Comparison of ENCODE assay signal across 8 mouse cellular contexts in genomic region chr2:84735346-84735920, GRCm38 (mm10). TPM values are rescaled to one million over a fixed set of nuclear protein-coding genes. Genes with fewer than 3 reads are reported as not detected.
DNase-seq lines count a peak whose midpoint lies in the region; ATAC-seq and TF ChIP-seq lines count a peak whose summit lies in the region.

No protein-coding gene starts in this region.

- H3K9ac ChIP-seq in embryonic facial prominence, embryonic 11.5 days (replicated peaks; ENCODE audit: low read length) = no peak overlapping the region
- H3K9ac ChIP-seq in intestine, embryonic 15.5 days = 0 out of 2 replicates have a peak overlapping the region, but pooled peaks have one; percentile 14
- H3K9ac ChIP-seq in midbrain, embryonic 16.5 days (ENCODE audit: low read depth, low read length) = peak overlapping the region; percentile 81

- 8% methylated on average over 7 of the region's 7 CpGs for WGBS in cerebellum, adult 2 months
- WGBS in embryonic facial prominence, embryonic 11.5 days = 22% methylated on average over 7 of the region's 7 CpGs
- 9% methylated on average over 7 of the region's 7 CpGs for WGBS in intestine, embryonic 15.5 days
- 12% methylated on average over 7 of the region's 7 CpGs for WGBS in midbrain, embryonic 16.5 days

- H3K36me3 ChIP-seq in embryonic facial prominence, embryonic 11.5 days (replicated peaks; ENCODE audit: control insufficient read depth, insufficient read depth, low read depth, low read length) = no peaks in the 10 kb centered on the region
- no peaks in the 10 kb centered on the region for H3K36me3 ChIP-seq in intestine, embryonic 15.5 days
- no peaks in the 10 kb centered on the region for H3K36me3 ChIP-seq in midbrain, embryonic 16.5 days (ENCODE audit: control insufficient read depth, insufficient read depth, low read length)

- H3K4me1 ChIP-seq in cerebellum, adult 2 months (ENCODE audit: control insufficient read depth, insufficient read depth, low read length) = peaks cover 20% of the 10 kb centered on the region; the same call in 1 of the 2 replicates
- no peaks in the 10 kb centered on the region; the same call in none of the 2 replicates for H3K4me1 ChIP-seq in embryonic facial prominence, embryonic 11.5 days (ENCODE audit: control insufficient read depth, insufficient read depth, low read length)
- peaks cover 64% of the 10 kb centered on the region for H3K4me1 ChIP-seq in intestine, embryonic 15.5 days (replicated peaks)
- H3K4me1 ChIP-seq in midbrain, embryonic 16.5 days (ENCODE audit: control insufficient read depth, insufficient read depth, low read length) = peaks cover 55% of the 10 kb centered on the region

- H3K4me3 ChIP-seq in cerebellum, adult 2 months (replicated peaks; ENCODE audit: insufficient read depth, low read depth, low read length) = peak overlapping the region; percentile 96
- H3K4me3 ChIP-seq in embryonic facial prominence, embryonic 11.5 days (ENCODE audit: low read depth, low read length) = peak overlapping the region; percentile 46; the same call in 1 of the 2 replicates
- peak overlapping the region; percentile 32; the same call in 1 of the 2 replicates for H3K4me3 ChIP-seq in intestine, embryonic 15.5 days (replicated peaks)
- H3K4me3 ChIP-seq in midbrain, embryonic 16.5 days (ENCODE audit: low read depth, low read length) = peak overlapping the region; percentile 49

- H3K4me2 ChIP-seq in embryonic facial prominence, embryonic 11.5 days (ENCODE audit: low read depth, low read length) = peak overlapping the region; percentile 76
- peak overlapping the region; percentile 65 for H3K4me2 ChIP-seq in intestine, embryonic 15.5 days (replicated peaks)
- peak overlapping the region; percentile 66 for H3K4me2 ChIP-seq in midbrain, embryonic 16.5 days (ENCODE audit: low read length)

- H3K27ac ChIP-seq in cerebellum, adult 2 months (ENCODE audit: insufficient read depth, low read length) = no peak overlapping the region
- H3K27ac ChIP-seq in embryonic facial prominence, embryonic 11.5 days (replicated peaks; ENCODE audit: low read depth, low read length) = no peak overlapping the region
- no peak overlapping the region for H3K27ac ChIP-seq in intestine, embryonic 15.5 days
- peak overlapping the region; percentile 79 for H3K27ac ChIP-seq in midbrain, embryonic 16.5 days (ENCODE audit: low read length)

- no peak for TF ChIP-seq POLR2A in cerebellum, adult 2 months (IDR thresholded peaks at IDR 0.05; ENCODE audit: borderline replicate concordance, insufficient read depth, low read length)

- H3K27me3 ChIP-seq in cerebellum, adult 2 months (ENCODE audit: control insufficient read depth, insufficient read depth, low read length) = no peaks in the 10 kb centered on the region
- H3K27me3 ChIP-seq in embryonic facial prominence, embryonic 11.5 days (ENCODE audit: control insufficient read depth, insufficient read depth, low read length) = no peaks in the 10 kb centered on the region
- 0 out of 2 replicates have a peak, but pooled peaks cover 9% of the 10 kb centered on the region for H3K27me3 ChIP-seq in intestine, embryonic 15.5 days (replicated peaks)
- H3K27me3 ChIP-seq in midbrain, embryonic 16.5 days (ENCODE audit: control insufficient read depth, insufficient read depth, low read depth, low read length) = no peaks in the 10 kb centered on the region

- ATAC-seq in embryonic facial prominence, embryonic 11.5 days (replicated peaks; ENCODE audit: insufficient number of reproducible peaks, low FRiP score, low TSS enrichment, low read depth) = no peak
- peak; percentile 20; the same call in 1 of the 2 replicates for ATAC-seq in intestine, embryonic 15.5 days
- ATAC-seq in midbrain, embryonic 16.5 days = no peak

- TF ChIP-seq CTCF in cerebellum, adult 2 months (IDR thresholded peaks at IDR 0.05; ENCODE audit: borderline replicate concordance, insufficient read depth, low read depth, low read length) = no peak

- no peaks in the 10 kb centered on the region for H3K9me3 ChIP-seq in embryonic facial prominence, embryonic 11.5 days (replicated peaks; ENCODE audit: control insufficient read depth, low read length)
- H3K9me3 ChIP-seq in intestine, embryonic 15.5 days = no peaks in the 10 kb centered on the region
- H3K9me3 ChIP-seq in midbrain, embryonic 16.5 days (replicated peaks; ENCODE audit: control insufficient read depth, low read length, poor library complexity, severe bottlenecking) = no peaks in the 10 kb centered on the region

- DNase-seq in cerebellum, adult 2 months = peak in 1 of 2 experiments; percentile 37
- no peak for DNase-seq in cerebellum, adult 8-10 months
- peak; percentile 28 for DNase-seq in embryonic facial prominence, embryonic 11.5 days (ENCODE audit: low spot score)
- no peak for DNase-seq in ovary, postnatal 10 days (ENCODE audit: low spot score)
- DNase-seq in layer of hippocampus, adult 8-10 months (ENCODE audit: low spot score in 2 of 2) = no peak
- no peak for DNase-seq in cerebellum, adult 11 months

RNA-seq across cellular contexts. Expression of gene Ypel4, which starts 1.6 kb away (rescaled TPM):
- polyA plus RNA-seq in cerebellum, adult 2 months (2012; rRNA removed) = 164 and 171 TPM in 2 replicates
- 6.2 and 6.6 TPM in 2 replicates for polyA plus RNA-seq in embryonic facial prominence, embryonic 11.5 days (2014; fragmentation: Nextera tagmentation; extraction: Ambion mirVana)
- polyA plus RNA-seq in intestine, embryonic 15.5 days (2015; fragmentation: Nextera tagmentation; extraction: Ambion mirVana) = 5.1 and 6.0 TPM in 2 replicates
- 27.7 and 28.1 TPM in 2 replicates for polyA plus RNA-seq in midbrain, embryonic 16.5 days (2015; fragmentation: Nextera tagmentation; extraction: Ambion mirVana)
- 100 to 1,000 TPM in 1 of 4 experiments, 10 to 100 TPM in 3; 68.7 to 105 (median 85.1) TPM for total RNA-seq in layer of hippocampus, adult 8-10 months (2022)

RNA-seq across cellular contexts. Expression of gene Gm19426, which starts 8.0 kb away (rescaled TPM):
- 3.0 and 3.4 TPM in 2 replicates for polyA plus RNA-seq in cerebellum, adult 2 months (2012; rRNA removed)
- 5.9 and 6.4 TPM in 2 replicates for polyA plus RNA-seq in embryonic facial prominence, embryonic 11.5 days (2014; fragmentation: Nextera tagmentation; extraction: Ambion mirVana)
- polyA plus RNA-seq in intestine, embryonic 15.5 days (2015; fragmentation: Nextera tagmentation; extraction: Ambion mirVana) = 5.5 and 6.1 TPM in 2 replicates
- polyA plus RNA-seq in midbrain, embryonic 16.5 days (2015; fragmentation: Nextera tagmentation; extraction: Ambion mirVana) = 4.3 and 4.8 TPM in 2 replicates
- 1 to 10 TPM; 1.9 to 4.2 (median 2.5) TPM for total RNA-seq in layer of hippocampus, adult 8-10 months (2022)

RNA-seq across cellular contexts. Expression of gene Clp1, which starts 8.3 kb away (rescaled TPM):
- polyA plus RNA-seq in cerebellum, adult 2 months (2012; rRNA removed) = 12.0 and 12.7 TPM in 2 replicates
- 58.5 and 61.1 TPM in 2 replicates for polyA plus RNA-seq in embryonic facial prominence, embryonic 11.5 days (2014; fragmentation: Nextera tagmentation; extraction: Ambion mirVana)
- 26.3 and 26.7 TPM in 2 replicates for polyA plus RNA-seq in intestine, embryonic 15.5 days (2015; fragmentation: Nextera tagmentation; extraction: Ambion mirVana)
- polyA plus RNA-seq in midbrain, embryonic 16.5 days (2015; fragmentation: Nextera tagmentation; extraction: Ambion mirVana) = 20.1 and 23.0 TPM in 2 replicates
- 10 to 100 TPM in 1 of 4 experiments, 1 to 10 TPM in 3; 7.4 to 10.4 (median 8.5) TPM for total RNA-seq in layer of hippocampus, adult 8-10 months (2022)

RNA-seq across cellular contexts. Expression of gene Zdhhc5, which starts 20.5 kb away (rescaled TPM):
- polyA plus RNA-seq in cerebellum, adult 2 months (2012; rRNA removed) = 37.4 and 38.4 TPM in 2 replicates
- polyA plus RNA-seq in embryonic facial prominence, embryonic 11.5 days (2014; fragmentation: Nextera tagmentation; extraction: Ambion mirVana) = 25.4 and 25.5 TPM in 2 replicates
- 24.6 and 26.5 TPM in 2 replicates for polyA plus RNA-seq in intestine, embryonic 15.5 days (2015; fragmentation: Nextera tagmentation; extraction: Ambion mirVana)
- 19.5 and 21.3 TPM in 2 replicates for polyA plus RNA-seq in midbrain, embryonic 16.5 days (2015; fragmentation: Nextera tagmentation; extraction: Ambion mirVana)
- 10 to 100 TPM; 34.5 to 41.7 (median 36.3) TPM for total RNA-seq in layer of hippocampus, adult 8-10 months (2022)

RNA-seq across cellular contexts. Expression of gene Serping1, which starts 39.8 kb away (rescaled TPM):
- polyA plus RNA-seq in cerebellum, adult 2 months (2012; rRNA removed) = 19.6 and 22.6 TPM in 2 replicates
- 21.0 and 22.4 TPM in 2 replicates for polyA plus RNA-seq in embryonic facial prominence, embryonic 11.5 days (2014; fragmentation: Nextera tagmentation; extraction: Ambion mirVana)
- polyA plus RNA-seq in intestine, embryonic 15.5 days (2015; fragmentation: Nextera tagmentation; extraction: Ambion mirVana) = 59.7 and 60.5 TPM in 2 replicates
- 28.3 and 29.0 TPM in 2 replicates for polyA plus RNA-seq in midbrain, embryonic 16.5 days (2015; fragmentation: Nextera tagmentation; extraction: Ambion mirVana)
- total RNA-seq in layer of hippocampus, adult 8-10 months (2022) = 10 to 100 TPM in 2 of 4 experiments, 1 to 10 TPM in 2; 6.2 to 16.4 (median 10.8) TPM

Comparison
In these comparisons a context has a peak if more than half of its experiments do, and no peak if none do; other contexts are left out.
1. H3K4me3 ChIP-seq: peak in every context shown above with its lines; median percentile 96 in cerebellum, adult 2 months; 49 in midbrain, embryonic 16.5 days; 46 in embryonic facial prominence, embryonic 11.5 days; 32 in intestine, embryonic 15.5 days.